Mouse (Mus musculus) heart, adult 2 months (tissue): ENCODE data around the gene Tmem208. TPM values are rescaled to one million over a fixed set of nuclear protein-coding genes. Genes with fewer than 3 reads are reported as not detected.

Source experiments
- DNase-seq, 2 experiments: peaks; one replicate each; pipeline ENCODE4 v3.0.0; 2021
- H3K27ac ChIP-seq: fragments of 200-600 bp; 2 replicates; pipeline ENCODE4 v1.8.1; 2022
- H3K27me3 ChIP-seq: fragments of 200-500 bp; 2 replicates; pipeline ENCODE4 v1.6.1; 2012; ENCODE audit warnings: mild to moderate bottlenecking, low read length, inconsistent platforms, mixed read lengths; ENCODE audit not compliant: control insufficient read depth, insufficient read depth
- H3K36me3 ChIP-seq: fragments of 200-500 bp; 2 replicates; pipeline ENCODE4 v1.6.1; 2012; ENCODE audit warnings: low read length, inconsistent platforms; ENCODE audit not compliant: control insufficient read depth, insufficient read depth
- H3K4me1 ChIP-seq: fragments of 200-500 bp; 2 replicates; pipeline ENCODE4 v1.6.1; 2011; ENCODE audit warnings: low read length; ENCODE audit not compliant: control insufficient read depth, insufficient read depth
- H3K4me3 ChIP-seq: fragments of 200-600 bp; 2 replicates; pipeline ENCODE4 v1.8.1; 2022
- H3K79me2 ChIP-seq: fragments of 200-500 bp; replicated peaks from 2 replicates; pipeline ENCODE4 v1.6.1; 2012; ENCODE audit warnings: mild to moderate bottlenecking, inconsistent platforms, low read length, moderate library complexity, mixed read lengths; ENCODE audit not compliant: control insufficient read depth, insufficient read depth
- H3K9ac ChIP-seq: fragments of 200-500 bp; 2 replicates; pipeline ENCODE4 v1.6.1; 2012; ENCODE audit warnings: low read depth, mild to moderate bottlenecking, control low read depth, inconsistent platforms, low read length, mixed read lengths
- CTCF ChIP-seq: fragments of 200-600 bp; IDR thresholded peaks from 2 replicates; pipeline ENCODE4 v1.8.1; 2022; ENCODE audit warnings: antibody characterized with exemption, mild to moderate bottlenecking, moderate library complexity
- EP300 ChIP-seq: fragments of 200-500 bp; IDR thresholded peaks from 2 replicates; pipeline ENCODE4 v1.6.1; 2011; ENCODE audit warnings: low read depth, low read length, control low read depth; ENCODE audit not compliant: insufficient read depth
- POLR2A ChIP-seq: fragments of 200-500 bp; IDR thresholded peaks from 2 replicates; pipeline ENCODE4 v1.6.1; 2011; ENCODE audit warnings: mild to moderate bottlenecking, low read depth, low read length, control low read depth; ENCODE audit not compliant: insufficient read depth
- WGBS: fragments of 180-500 bp; shearing (Covaris S2); methylation state at CpG from one replicate; pipeline ENCODE4 v1.1.7; 2018; 5-methylcytosine and 5-hydroxymethylcytosine counted together
- intact Hi-C: fragments of 180-260 bp; cut with DNase I; formaldehyde crosslinking; loops from one replicate; pipeline ENCODE4 v1.15.1; 2025
- polyA plus RNA-seq: library from polyadenylated mRNA; depleted of rRNA; stranded (reverse); fragments of >200 nt; gene quantifications from 2 replicates; pipeline ENCODE4 v1.2.3, GENCODE M21; 2012
- total RNA-seq, 2 experiments: library from RNA; stranded (reverse); gene quantifications; 2 replicates each; pipeline ENCODE4 v1.2.3; 2021

Tmem208 gene
- total and polyA plus RNA-seq, 3 experiments, result 24.1 to 43.6 (median 26.6) TPM

- Histone ChIP-seq H3K79me2 (no peaks in the 10 kb centered on the region), H3K4me1 (peaks cover 8% of the 10 kb centered on the region), H3K27me3 (no peaks in the 10 kb centered on the region), H3K4me3 (no peak overlapping the region), H3K27ac (no peak overlapping the region), H3K36me3 (no peaks in the 10 kb centered on the region), H3K9ac (no peak overlapping the region)
- intact Hi-C loops, result no loop called here
- TF ChIP-seq CTCF (no peak), POLR2A (no peak), EP300 (no peak)
- 64% methylated on average over 12 of the region's 12 CpGs for WGBS
- DNase-seq, result no peak
These were observed 40.6 kb upstream of the Tmem208 start for GRCm38 (mm10) chr8:105285514-105285913.

GRCm38 (mm10) chr8:105286907-105287306 is 39.2 kb upstream of the Tmem208 start:
- no peaks in the 10 kb centered on the region for H3K27me3 ChIP-seq
- H3K79me2 ChIP-seq, result no peaks in the 10 kb centered on the region
- 89% methylated on average over 4 of the region's 4 CpGs for WGBS
- H3K4me1 ChIP-seq, result peaks cover 11% of the 10 kb centered on the region
- H3K27ac ChIP-seq, result no peak overlapping the region
- no peak for DNase-seq
- H3K4me3 ChIP-seq, result no peak overlapping the region
- intact Hi-C loops, result no loop called here
- no peaks in the 10 kb centered on the region for H3K36me3 ChIP-seq
- no peak overlapping the region for H3K9ac ChIP-seq
- no peak for TF ChIP-seq CTCF
- TF ChIP-seq EP300, result no peak
- TF ChIP-seq POLR2A, result no peak

GRCm38 (mm10) chr8:105288231-105288630 is 37.9 kb upstream of the Tmem208 start:
- intact Hi-C loops, result loop anchor here (2.0 kb wide), 1 partner anchor 63 kb away; the partner anchor contains the start of gene D230025D16Rik

GRCm38 (mm10) chr8:105288958-105289732 is 37.0 kb upstream of the Tmem208 start:
- Histone ChIP-seq H3K27ac (peak overlapping the region; percentile 84), H3K4me3 (peak overlapping the region; percentile 61), H3K27me3 (no peaks in the 10 kb centered on the region), H3K4me1 (peaks cover 11% of the 10 kb centered on the region), H3K9ac (peak overlapping the region; percentile 68), H3K79me2 (no peaks in the 10 kb centered on the region), H3K36me3 (no peaks in the 10 kb centered on the region)
- WGBS, result 2% methylated on average over 53 of the region's 53 CpGs
- intact Hi-C loops, result loop anchor here (2.0 kb wide), 1 partner anchor 64 kb away; the partner anchor contains the start of gene D230025D16Rik
- TF ChIP-seq POLR2A (peak; percentile 25; the same call in 1 of the 2 replicates), CTCF (peak; percentile 43), EP300 (0 out of 2 replicates have a peak, but pooled peaks have one; percentile 39)
- DNase-seq, result peak; percentile 94

More at GRCm38 (mm10) chr8:105288231-105288630, 37.9 kb upstream of the Tmem208 start:
- Histone ChIP-seq H3K9ac (no peak overlapping the region), H3K4me3 (no peak overlapping the region), H3K4me1 (peaks cover 11% of the 10 kb centered on the region), H3K27ac (no peak overlapping the region), H3K79me2 (no peaks in the 10 kb centered on the region), H3K27me3 (no peaks in the 10 kb centered on the region), H3K36me3 (no peaks in the 10 kb centered on the region)
- no peak for DNase-seq
- WGBS, result 90% methylated on average over 5 of the region's 5 CpGs
- TF ChIP-seq POLR2A, result no peak
- no peak for TF ChIP-seq EP300
- no peak for TF ChIP-seq CTCF

GRCm38 (mm10) chr8:105289805-105290460 is 36.2 kb upstream of the Tmem208 start, which contains the start of gene 4931428F04Rik:
4931428F04Rik (minus strand) TSS chr8:105289864.
- Histone ChIP-seq H3K9ac (peak within 1 kb of the TSS; percentile 68), H3K4me3 (peak within 1 kb of the TSS; percentile 61), H3K27ac (peak within 1 kb of the TSS; percentile 84), H3K4me1 (peaks cover 11% of the 10 kb centered on the region), H3K79me2 (no peaks in the 10 kb centered on the region), H3K36me3 (no peaks in the 10 kb centered on the region), H3K27me3 (no peaks in the 10 kb centered on the region)
- 7% methylated on average over 43 of the region's 43 CpGs for WGBS
- TF ChIP-seq CTCF (peak; percentile 56), POLR2A (no peak), EP300 (no peak)
- DNase-seq, result no peak
- intact Hi-C loops, result loop anchor here (2.0 to 10.0 kb wide), 4 partner anchors 35 to 635 kb away; partner anchors contain the start of genes B3gnt9 and D230025D16Rik
